Mouse (Mus musculus): ENCODE results near the gene Mpc1.
"Not testable (repeated sequence)": the region's sequence is repeated elsewhere in the genome, so short reads cannot be mapped to it uniquely, and the experiment has no call there.

Gene Mpc1

DNA sequence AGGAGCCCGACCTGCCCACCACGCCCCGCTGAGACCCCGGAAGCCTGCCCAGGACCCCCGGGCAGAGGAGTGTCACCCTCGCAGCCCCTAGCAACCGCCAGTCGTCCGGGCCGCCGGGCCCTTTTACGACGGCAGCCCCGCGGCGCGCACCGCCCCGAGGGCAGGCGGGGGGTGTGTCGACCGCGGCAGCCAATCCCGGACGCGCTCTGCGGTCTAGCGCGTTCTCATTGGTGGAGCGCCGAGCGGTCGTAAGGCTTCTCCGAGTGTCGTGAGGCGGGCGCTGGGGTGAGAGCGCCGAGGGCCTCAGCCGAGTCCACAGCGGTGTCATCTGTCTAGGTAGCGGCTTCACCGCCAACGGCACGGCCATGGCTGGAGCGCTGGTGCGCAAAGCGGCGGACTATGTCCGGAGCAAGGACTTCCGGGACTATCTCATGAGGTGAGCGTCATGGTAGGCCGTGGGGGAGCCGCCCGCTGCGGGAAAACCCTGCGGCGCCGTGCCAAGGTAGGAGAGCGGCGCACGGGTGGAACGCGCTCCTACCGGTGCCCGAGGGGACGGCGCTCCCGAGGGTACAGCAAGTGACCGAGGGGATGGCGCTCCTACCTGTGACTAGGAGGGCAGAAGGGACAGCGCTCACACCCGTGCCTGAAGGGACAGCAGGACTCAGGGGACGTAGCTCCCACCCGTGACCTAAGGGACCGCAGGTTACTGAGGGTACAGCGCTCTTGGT is 986 bp downstream of the Mpc1 start:
- DNase-seq: peak; percentile 92

DNA sequence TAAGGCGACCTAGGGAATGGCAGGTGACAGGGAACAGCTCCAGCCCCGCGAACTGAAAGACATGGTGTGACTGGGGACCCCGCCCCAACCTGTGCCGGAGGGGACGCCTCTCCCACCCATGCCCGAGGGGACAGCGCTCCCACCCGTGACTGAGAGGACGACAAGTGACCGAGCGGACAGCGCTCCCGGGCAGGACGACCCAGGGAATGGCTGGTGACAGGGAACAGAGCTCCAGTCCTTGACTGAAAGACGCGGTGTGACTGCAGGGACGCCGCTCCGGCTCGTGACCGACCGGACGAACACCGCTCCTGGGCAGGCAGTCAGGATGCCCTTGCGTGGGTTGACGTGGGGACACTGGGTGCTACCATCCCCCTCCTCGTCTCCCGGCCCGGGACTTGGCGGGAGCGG is 1.6 kb downstream of the Mpc1 start:
- peak; percentile 38 for DNase-seq

DNA sequence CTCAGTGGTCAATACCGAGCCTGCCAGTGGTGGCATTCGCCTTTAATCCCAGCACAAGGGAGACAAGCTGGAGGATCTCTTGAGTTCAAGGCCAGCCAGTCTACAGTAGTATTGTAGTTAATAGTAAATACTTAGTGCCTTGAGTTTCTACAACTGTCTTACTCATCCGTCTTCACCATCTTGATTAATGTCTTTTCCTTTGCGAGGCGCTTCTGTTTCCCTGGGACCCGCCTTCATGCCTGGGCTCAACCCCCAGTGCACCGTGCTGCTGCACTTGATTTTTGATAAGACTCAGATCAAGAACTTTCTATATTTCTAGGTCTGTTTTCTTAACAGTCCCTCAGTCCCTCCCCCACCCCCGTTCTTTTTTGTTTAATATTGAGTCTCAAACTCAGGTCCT is 2.4 kb downstream of the Mpc1 start:
- no peak for DNase-seq

DNA sequence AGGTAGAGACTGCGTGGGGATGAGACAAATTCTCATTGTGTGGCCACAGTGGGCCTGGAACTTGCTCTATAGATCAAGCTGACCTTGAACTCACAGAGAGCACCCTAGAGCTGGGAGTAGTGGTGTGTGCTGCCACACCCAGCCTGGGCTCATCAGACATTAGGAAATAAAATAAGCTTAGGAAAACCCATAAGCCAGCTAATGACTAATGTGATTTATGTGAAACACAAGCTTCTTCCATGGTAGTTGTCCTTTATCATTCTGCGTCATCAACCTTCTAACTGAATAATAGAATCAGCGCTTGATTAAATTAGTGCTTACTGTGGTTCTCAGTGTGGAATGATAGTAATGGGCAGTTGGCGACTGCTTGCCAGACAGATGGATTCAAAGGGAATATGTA is 4.3 kb downstream of the Mpc1 start:
- no peak for DNase-seq

DNA sequence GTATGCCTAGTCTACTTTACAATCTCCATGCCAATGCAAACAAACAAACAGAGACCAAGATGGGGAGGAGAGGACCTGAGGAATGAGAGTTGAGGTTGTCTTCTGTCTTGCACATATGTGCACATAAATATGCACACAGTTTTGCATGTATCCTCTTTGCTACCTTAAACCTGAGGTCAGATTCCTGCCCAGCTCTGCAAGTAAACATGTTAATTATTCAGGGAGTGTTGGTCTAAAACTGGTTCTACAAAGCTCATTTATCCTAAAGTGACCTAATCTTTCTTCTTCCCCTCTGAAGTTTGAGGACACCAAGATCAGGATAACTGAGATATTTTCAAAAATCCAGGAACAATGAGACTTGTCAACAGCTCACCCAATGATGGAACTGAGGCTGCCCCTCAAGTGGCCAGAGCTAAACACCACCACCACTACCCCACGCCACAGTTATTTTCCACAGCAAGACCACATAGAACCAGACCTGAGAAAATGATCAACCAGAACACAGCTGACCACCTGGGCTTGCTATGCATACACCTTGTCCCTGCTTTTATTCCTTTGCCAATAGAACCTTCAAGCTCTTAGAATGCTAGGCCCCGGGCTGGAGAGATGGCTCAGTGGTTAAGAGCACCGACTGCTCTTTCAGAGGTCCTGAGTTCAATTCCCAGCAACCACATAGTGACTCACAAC is 7.4 kb downstream of the Mpc1 start:
- DNase-seq: no peak

DNA sequence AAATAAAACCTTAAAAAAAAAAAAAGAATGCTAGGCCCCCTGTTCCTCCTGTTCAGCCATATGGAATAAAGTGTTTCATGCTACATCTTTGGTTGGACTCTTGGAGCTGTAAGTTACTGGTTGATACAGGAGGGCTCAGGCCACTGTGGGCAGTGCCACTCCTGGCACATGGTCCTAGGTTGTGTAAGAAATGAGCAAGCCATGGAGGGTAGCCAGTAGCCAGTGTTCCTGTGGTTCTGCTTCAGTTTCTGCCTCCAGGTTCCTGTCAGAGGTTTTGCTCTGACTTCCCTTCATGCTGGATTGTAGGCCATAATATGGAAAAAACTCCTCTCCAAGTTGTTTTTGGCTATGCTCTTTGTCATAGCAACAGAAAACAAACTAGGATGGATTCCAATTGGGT is 8.0 kb downstream of the Mpc1 start:
- DNase-seq: no peak

DNA sequence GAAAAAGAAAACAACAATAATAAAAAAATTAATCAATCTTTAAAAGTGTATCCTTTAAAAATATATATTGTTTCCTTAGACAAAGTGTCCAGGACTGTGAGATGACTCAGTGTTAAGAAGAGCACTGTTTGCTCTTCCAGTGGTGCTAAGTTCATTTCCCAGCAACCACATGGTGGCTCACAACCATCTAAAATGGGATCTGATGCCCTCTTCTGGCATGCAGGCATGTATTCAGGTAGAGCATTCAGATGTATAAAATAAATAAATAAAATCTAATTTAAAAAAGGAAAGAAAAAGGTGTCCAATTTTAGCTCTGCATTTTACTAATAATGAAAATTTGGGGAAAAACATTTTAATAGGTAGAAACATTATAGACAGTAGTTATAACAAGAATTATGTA is 13.1 kb downstream of the Mpc1 start:
- no peak for DNase-seq

DNA sequence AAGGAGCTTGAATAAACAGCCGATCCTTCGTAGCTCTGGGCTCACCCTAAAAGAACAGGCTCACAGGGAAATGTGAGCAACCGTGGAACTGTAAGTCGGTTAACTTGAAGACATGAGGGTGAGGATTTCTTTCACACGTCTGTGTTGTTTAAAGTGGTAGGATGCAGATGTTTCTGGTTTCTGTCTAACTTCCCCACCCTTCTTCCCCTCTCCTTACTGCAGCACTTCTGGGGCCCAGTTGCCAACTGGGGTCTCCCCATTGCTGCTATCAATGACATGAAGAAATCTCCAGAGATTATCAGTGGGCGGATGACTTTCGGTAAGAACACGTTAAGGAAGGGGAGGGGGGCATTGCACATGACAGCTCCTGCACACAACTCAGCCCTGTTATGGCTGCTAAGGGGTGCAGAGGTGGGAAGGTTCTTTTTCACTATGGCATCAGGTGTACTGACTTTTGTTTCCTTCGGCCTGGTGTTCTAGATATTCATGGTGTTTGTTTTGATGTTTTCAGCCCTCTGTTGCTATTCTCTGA is 13.7 kb downstream of the Mpc1 start:
- no peak for DNase-seq

DNA sequence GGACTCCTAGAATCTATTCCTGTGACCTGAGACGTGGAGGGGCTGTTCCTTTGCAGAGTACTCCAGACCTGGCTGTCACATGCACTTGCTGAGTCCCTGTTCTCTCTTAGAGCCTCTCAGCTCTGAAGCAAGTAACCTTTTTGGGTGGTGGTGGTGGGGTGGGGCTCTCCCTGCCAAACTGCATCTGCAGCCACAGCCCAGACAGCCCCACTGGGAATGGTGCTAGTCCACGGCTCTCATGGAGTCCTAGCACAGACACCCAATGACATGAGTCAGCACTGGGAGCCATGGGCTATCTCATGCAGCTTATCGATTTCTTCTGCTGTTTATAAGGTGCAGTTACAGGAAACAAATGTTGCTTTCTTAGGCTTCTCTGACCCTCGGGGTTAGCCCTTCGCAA is 15.0 kb downstream of the Mpc1 start:
- DNase-seq: no peak

DNA sequence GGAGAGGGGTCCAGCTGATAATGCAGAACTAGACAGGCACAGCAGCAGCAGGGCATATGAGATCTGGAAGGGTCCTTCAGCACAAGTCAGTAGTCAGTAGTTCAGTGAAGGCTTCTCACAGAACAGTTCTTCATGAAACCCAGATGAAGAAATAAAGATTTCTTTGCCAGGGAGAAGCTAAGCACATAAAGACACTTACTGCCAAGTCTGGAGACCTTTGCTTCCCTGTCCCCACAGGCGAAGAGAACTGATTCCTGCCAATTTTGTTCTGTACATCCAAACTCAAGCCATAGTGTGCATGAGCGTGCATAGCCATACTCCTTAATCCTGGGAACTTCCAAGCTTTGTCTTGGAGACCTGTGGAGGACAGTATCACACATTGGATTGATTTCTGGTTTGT is 15.6 kb downstream of the Mpc1 start:
- no peak for DNase-seq

DNA sequence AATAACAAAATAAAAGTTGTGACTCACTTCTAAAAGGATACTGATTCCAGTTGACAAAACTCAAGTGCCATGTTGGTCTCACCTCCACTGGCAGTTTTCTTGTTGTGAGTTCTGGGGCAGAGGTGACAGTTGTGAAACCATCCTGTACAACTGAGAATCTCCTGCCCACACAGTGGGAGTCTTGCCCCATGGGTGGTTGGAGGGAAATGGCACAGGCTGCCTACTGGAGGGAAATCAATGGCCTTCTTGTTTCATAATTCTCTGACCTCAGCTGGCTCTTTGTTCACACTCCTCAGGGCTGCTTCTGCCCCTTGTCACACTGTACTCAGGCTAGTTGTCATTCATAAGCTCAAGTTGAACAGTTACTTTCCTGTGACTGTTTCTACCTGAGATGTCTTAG is 16.8 kb downstream of the Mpc1 start:
- no peak for DNase-seq

DNA sequence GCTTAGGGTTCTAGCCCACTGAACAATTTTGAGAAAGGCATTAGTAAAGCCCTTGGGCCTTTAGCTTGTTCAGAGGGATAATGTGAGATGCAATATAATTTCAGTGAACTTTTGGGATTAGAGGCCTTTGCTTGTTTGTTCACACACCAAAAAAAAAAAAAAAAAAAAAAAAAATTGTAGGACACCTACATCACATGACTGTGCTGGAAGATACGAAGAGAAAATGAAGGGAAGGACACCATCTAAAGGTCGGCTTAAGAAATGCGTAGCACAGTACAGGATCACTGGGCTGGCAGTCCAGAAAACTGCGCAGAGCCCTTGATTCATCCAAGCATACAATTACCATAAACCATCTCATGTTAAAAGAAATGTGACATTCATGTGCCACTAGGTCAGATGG is 18.8 kb downstream of the Mpc1 start:
- no peak for DNase-seq

DNA sequence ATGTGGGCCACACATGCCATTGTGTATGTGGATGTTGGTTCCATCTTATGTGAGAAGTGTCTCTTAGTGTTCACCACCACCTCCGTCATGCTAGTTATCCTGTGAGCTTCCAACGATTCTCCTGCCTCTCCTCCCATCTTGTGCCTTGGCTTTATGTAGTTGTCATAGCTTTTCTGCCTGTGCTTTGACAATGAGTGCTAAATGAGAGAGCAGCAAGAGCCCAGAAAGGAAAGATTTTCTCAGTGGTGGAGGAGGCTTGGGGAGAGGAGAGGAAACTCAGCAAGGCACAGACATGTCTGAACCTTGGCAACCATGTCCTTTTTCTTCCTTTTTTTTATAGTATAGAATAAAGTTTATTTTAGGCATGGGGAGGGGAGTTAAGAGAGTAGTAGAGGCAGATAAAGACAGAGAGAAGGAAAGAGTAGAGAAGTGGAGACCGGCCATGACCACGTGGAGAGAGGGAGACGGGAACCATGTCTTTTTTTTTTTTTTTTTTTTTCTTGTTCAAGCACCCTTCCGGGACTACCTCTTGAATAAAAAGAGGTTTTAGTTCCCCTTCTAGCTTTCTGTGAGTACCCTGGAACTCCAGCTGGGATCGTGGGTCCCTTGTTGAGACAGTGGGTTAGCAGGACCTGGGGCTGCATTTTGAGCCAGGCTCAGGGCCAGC is 20.2 kb downstream of the Mpc1 start:
- no peak for DNase-seq

DNA sequence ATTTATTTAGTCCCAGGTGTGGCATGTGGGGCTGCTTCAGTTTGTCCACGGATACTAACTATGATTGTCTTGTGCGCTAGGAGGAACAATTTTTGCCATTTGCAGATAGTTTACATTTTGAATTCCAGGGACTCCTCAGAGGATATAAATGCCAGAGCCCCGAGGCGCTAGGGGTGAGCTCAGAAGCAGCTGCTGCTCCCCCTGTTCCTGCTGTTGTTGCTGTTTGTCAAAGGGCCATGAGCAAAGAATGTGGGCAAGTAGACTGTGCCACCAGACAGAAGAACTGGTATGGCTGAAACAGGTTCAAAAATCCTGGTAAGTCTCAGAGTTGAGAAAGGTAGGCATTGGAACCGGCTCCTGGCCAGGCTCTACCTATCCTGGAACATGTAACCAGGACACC is 21.0 kb downstream of the Mpc1 start:
- no peak for DNase-seq

DNA sequence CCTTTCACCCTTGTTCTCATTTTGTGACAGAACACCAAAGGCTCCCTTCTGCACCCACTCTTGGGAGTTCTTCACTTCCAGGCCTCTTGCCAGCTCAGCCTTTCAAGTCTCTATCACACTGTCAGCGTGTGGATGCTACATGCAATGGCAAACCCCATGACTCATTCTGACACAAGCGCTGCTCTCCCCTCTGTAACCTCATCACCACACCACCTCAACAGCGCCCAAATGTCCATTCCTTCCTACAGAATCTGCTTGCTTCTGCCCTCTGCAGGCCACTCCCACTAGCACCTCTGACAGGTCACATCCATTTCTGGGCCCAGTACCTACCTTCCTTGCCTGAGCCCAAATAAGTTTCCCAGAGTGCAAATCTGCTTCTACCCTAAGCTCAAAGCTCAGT is 23.1 kb downstream of the Mpc1 start:
- no peak for DNase-seq

DNA sequence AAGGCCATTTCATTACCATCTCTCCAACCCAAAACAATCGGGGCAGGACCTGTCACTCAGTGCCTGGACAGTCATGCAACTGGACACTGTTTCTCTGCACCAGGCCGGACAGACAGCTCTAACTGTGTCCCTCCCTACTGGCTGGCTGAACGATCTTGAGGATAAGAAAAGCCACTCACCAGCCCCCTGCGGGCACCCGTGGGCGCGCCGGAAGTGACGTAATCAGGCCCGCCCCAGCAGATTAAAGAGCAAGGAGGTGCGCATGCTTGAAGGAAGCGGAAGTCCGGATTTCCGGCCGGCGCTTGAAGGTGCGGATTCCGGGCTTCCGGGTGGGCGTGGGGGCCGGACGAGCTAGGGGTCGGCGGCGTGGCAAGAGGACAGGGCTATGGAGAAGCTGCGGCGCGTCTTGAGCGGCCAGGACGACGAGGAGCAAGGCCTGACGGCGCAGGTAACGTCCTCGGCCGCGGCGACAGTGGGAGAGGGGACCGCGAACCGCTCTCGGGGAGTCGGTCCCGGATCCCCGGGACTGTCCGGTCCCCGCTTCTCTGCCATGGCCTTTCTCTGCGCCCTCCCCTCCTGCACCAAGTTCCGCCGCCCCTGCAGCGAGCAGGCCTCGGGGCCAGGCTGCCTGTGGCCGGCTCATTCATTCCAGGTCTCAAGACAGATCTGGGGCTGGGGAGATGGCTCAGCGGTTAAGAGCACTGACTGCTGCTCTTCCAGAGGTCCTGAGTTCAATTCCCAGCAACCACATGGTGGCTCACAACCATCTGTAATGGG is 28.3 kb downstream of the Mpc1 start, which contains the start of gene Sft2d1:
Gene Sft2d1, plus strand, starts transcription at position 265 of the 777 bp plus-strand sequence.
- DNase-seq: peak; percentile 96

DNA sequence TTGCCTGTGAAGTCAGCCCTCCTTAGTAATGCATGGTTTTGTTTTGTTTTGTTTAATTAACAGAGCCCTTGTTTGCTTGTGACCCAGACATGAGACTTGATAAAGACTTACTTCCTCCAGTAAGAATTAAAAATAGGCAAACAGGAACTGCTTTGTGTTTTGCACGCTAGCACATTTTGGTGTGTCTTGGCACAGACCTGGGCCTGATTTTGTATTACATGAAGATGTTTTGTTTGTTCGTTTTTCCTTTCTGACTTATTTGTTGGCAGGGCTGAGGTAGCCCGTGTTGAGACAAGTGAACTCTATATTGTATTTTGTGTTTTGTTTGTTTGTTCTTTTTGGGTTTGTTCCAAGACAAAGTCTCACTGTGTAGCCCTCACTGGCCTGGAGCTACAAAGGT is 29.0 kb downstream of the Mpc1 start:
- no peak for DNase-seq

DNA sequence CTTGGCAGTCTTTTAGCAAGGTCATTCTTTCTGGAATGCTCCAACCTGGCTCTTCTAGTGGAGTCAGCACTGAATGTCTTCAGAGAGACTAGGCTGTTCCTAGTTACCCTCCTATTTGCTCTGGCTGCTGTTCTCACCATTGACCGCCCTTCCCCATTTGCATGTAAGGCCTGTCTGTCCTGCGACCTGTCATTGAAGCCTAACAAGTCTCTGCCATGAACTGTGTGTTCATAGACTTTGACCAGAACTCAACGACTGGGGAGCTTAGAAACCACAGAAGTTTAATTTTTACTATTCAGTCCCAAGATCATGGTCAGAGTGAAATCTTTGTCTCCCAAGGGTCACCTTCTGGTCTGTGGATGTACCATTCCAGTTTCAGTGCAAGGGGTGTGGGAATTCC is 31.3 kb downstream of the Mpc1 start:
- no peak for DNase-seq

DNA sequence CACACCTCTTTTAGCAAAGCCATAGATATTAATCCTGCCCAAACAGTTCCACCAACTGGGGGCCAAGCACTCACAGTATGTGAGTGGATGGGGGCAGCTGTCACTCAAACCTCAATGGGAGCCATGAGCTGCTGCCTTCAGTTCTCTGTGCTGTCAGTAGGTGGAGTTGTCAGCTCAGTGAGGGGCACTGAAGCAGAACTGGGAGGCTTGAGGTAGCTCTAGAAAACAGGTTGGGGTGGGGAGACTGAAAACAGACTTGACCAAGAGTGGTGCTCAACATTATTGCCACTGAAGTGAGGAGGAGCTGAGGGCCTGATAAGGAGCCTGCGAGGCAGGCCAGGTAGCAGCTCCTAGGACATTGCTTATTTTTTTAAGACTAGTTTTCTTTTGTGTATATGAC is 33.5 kb downstream of the Mpc1 start:
- no peak for DNase-seq

DNA sequence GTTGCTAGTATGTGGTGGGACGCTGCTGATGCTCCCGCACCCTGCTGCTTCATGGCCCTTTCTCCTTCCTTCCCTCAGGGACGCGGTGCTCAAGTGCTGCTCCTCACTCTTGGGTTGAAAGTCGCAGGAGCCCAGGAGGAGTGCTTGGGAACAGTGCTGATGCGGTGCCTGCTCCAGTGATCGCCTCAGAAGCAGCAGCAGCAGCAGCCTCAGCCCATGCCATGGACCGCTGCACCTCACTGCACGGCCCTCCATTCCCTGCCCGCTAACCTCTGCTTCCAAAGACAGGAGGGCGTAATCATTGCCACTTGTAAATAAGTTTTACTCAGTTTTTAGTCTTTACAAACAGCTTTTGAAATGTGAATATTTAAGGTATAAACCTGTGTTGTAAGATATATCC is 44.2 kb downstream of the Mpc1 start:
- DNase-seq: not testable (repeated sequence)

DNA sequence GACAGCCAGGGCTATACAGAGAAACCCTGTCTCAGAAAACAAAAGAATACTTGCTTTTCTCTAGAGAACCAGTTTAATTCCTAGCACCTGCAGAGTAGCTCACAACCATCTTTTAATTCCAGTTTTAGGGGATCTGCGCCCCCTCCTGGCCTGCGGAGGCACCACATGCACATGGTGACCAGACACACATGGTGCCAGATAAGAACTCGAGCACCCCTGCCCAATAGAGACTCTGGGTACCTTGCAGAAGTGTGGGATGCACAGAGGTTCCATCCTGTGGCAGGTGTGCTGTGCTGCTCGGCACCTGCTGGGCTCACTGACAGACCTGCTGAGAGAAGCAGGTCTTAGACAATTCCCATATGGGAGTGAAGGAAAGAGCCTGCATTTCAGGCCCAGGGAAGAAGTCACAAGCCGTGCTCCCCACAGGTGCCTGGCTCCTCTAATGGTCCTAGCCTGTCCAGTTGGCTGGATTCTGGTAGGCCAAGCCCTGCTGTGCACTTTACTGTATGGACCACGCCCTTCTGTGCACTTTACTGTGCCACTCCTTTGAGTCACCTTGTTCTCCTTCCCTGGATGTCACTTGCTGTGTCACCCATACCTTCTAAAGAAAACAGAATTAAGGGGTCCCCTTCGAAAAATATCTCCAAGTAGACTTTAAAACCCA is 45.9 kb downstream of the Mpc1 start:
- no peak for DNase-seq

DNA sequence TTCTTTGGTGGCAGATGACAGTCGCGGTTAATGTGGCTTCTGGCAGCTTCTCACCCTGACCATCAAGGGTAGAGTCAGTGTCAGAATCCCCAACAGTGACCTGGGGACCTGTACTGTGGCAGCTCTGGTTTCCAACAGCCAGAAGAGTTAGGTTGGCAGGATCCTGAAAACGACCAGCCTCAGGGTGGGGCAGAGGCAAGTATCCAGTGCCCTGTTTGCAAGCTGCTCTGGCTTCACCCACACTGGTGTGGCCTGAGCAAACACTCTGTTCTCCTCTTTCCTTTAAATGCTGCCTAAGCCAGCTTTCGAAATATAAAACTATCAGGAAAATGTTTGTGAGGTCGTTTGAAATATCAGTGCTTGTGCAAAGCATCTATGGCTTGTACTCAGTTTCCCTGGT is 47.9 kb downstream of the Mpc1 start:
- no peak for DNase-seq

DNA sequence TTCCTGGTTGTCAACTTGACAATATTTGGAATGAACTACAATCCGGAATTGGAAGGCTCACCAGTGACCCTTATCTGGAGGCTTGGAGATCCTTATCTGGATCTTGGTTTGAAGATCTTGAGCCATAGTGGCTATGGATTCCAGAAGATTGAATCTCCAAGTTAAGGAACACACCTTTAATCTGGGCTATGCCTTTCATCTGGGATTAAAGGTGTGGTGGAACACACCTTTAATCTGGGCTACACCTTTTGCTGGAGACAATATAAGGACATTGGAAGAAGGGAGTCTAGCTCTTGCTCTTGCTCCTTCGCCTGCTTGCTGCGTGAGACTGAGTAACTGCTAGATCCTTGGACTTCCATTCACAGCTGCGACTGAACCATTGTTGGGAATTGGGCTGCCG is 54.5 kb downstream of the Mpc1 start, which contains the start of gene Prr18:
Gene Prr18, plus strand, starts transcription at position 301 of the 400 bp plus-strand sequence.
- DNase-seq: not testable (repeated sequence)

Data from right cerebral cortex, postnatal 4 days (tissue).